Mouse (Mus musculus): ENCODE results near the gene Rab36.
"Not testable (repeated sequence)": the region's sequence is repeated elsewhere in the genome, so short reads cannot be mapped to it uniquely, and the experiment has no call there.

Gene Rab36

GRCm38 (mm10) chr10:75036883-75037379, at the start of gene Rab36:
Gene Rab36, plus strand, starts transcription at chr10:75037058.
- DNase-seq (ENCODE audit: low spot score): peak; percentile 91

- DNase-seq (ENCODE audit: low spot score): peak; percentile 44
These were observed 49.0 kb upstream of the Rab36 start for GRCm38 (mm10) chr10:74987698-74988470.

- DNase-seq (ENCODE audit: low spot score): no peak
These were observed 47.0 kb upstream of the Rab36 start for GRCm38 (mm10) chr10:74989814-74990213.

- no peak for DNase-seq (ENCODE audit: low spot score)
These were observed 46.1 kb upstream of the Rab36 start for GRCm38 (mm10) chr10:74990584-74991322.

GRCm38 (mm10) chr10:74994863-74995262, 42.0 kb upstream of the Rab36 start:
- no peak for DNase-seq (ENCODE audit: low spot score)

GRCm38 (mm10) chr10:74995377-74995776, 41.5 kb upstream of the Rab36 start:
- DNase-seq (ENCODE audit: low spot score): no peak

- no peak for DNase-seq (ENCODE audit: low spot score)
These were observed 35.5 kb upstream of the Rab36 start for GRCm38 (mm10) chr10:75001391-75001790.

- no peak for DNase-seq (ENCODE audit: low spot score)
These were observed 32.8 kb upstream of the Rab36 start for GRCm38 (mm10) chr10:75004067-75004466.

- DNase-seq (ENCODE audit: low spot score): no peak
These were observed 29.8 kb upstream of the Rab36 start for GRCm38 (mm10) chr10:75006889-75007662.

- DNase-seq (ENCODE audit: low spot score): no peak
These were observed 26.2 kb upstream of the Rab36 start for GRCm38 (mm10) chr10:75010704-75011103.

- DNase-seq (ENCODE audit: low spot score): no peak
These were observed 21.4 kb upstream of the Rab36 start for GRCm38 (mm10) chr10:75015465-75015864.

GRCm38 (mm10) chr10:75016481-75016880, 20.4 kb upstream of the Rab36 start:
- no peak for DNase-seq (ENCODE audit: low spot score)

GRCm38 (mm10) chr10:75020271-75020670, 16.6 kb upstream of the Rab36 start:
- no peak for DNase-seq (ENCODE audit: low spot score)

- DNase-seq (ENCODE audit: low spot score): peak; percentile 80
These were observed 15.7 kb upstream of the Rab36 start for GRCm38 (mm10) chr10:75021138-75021537.

GRCm38 (mm10) chr10:75026491-75026890, 10.4 kb upstream of the Rab36 start:
- no peak for DNase-seq (ENCODE audit: low spot score)

- DNase-seq (ENCODE audit: low spot score): no peak
These were observed 8.1 kb upstream of the Rab36 start for GRCm38 (mm10) chr10:75028743-75029142.

- DNase-seq (ENCODE audit: low spot score): no peak
These were observed 7.2 kb upstream of the Rab36 start for GRCm38 (mm10) chr10:75029677-75030076.

GRCm38 (mm10) chr10:75030234-75030633, 6.6 kb upstream of the Rab36 start:
- DNase-seq (ENCODE audit: low spot score): no peak

GRCm38 (mm10) chr10:75031345-75032114, 5.3 kb upstream of the Rab36 start:
- no peak for DNase-seq (ENCODE audit: low spot score)

GRCm38 (mm10) chr10:75032395-75032794, 4.5 kb upstream of the Rab36 start, which contains the start of gene Rsph14:
Gene Rsph14, minus strand, starts transcription at chr10:75032586.
- peak; percentile 72 for DNase-seq (ENCODE audit: low spot score)

GRCm38 (mm10) chr10:75042060-75042459, 5.2 kb downstream of the Rab36 start:
- DNase-seq (ENCODE audit: low spot score): not testable (repeated sequence)
